Mouse (Mus musculus) ES-Bruce4 (cell line): Measurements from ENCODE around the gene Nle1. TPM values are rescaled to one million over a fixed set of nuclear protein-coding genes. Genes with fewer than 3 reads are reported as not detected.

Experiments used
- H3K27ac ChIP-seq: 2 replicates; pipeline ENCODE4 v1.5.1; 2012; ENCODE audit warnings: low read length, inconsistent platforms; ENCODE audit not compliant: insufficient read depth
- H3K27me3 ChIP-seq: 2 replicates; pipeline ENCODE4 v1.6.1; 2012; ENCODE audit warnings: mild to moderate bottlenecking, low read length, inconsistent platforms; ENCODE audit not compliant: control insufficient read depth, poor library complexity, insufficient read depth, severe bottlenecking
- H3K36me3 ChIP-seq: 2 replicates; pipeline ENCODE4 v1.6.1; 2012; ENCODE audit warnings: inconsistent platforms, mild to moderate bottlenecking, low read length, moderate library complexity; ENCODE audit not compliant: control insufficient read depth, poor library complexity, insufficient read depth, severe bottlenecking
- H3K4me1 ChIP-seq: one replicate; pipeline ENCODE4 v1.8.1; 2011; ENCODE audit warnings: low read length; ENCODE audit not compliant: control insufficient read depth, insufficient read depth
- H3K4me3 ChIP-seq: 2 replicates; pipeline ENCODE4 v1.5.1; 2011; ENCODE audit warnings: low read depth, mild to moderate bottlenecking, low read length
- H3K9ac ChIP-seq: 2 replicates; pipeline ENCODE4 v1.6.1; 2012; ENCODE audit warnings: low read depth, mild to moderate bottlenecking, inconsistent platforms; ENCODE audit not compliant: poor library complexity, severe bottlenecking
- H3K9me3 ChIP-seq: replicated peaks from 2 replicates; pipeline ENCODE4 v1.6.1; 2012; ENCODE audit warnings: mild to moderate bottlenecking, low read length, inconsistent platforms; ENCODE audit not compliant: control insufficient read depth, poor library complexity, insufficient read depth, severe bottlenecking
- EP300 ChIP-seq: IDR thresholded peaks from 2 replicates; pipeline ENCODE4 v1.6.1; 2011; ENCODE audit warnings: low read depth, low read length; ENCODE audit not compliant: insufficient read depth
- POLR2A ChIP-seq: IDR thresholded peaks from one replicate; pipeline ENCODE4 v1.8.1; 2011; ENCODE audit warnings: low read length; ENCODE audit not compliant: insufficient read depth
- polyA plus RNA-seq: library from polyadenylated mRNA; stranded (reverse); fragments of >200 nt; gene quantifications from 2 replicates; pipeline ENCODE4 v1.2.4, GENCODE M21; 2011; ENCODE audit warnings: low read depth; ENCODE audit not compliant: missing spikeins, insufficient read depth, insufficient read length

Nle1 gene
- polyA plus RNA-seq, 1 experiment, result 32.3 TPM

- H3K36me3 ChIP-seq, result no peaks in the 10 kb centered on the region
Observed at GRCm38 (mm10) chr11:82852540-82852939, 55.7 kb downstream of the Nle1 start.

GRCm38 (mm10) chr11:82852115-82852514 is 56.1 kb downstream of the Nle1 start:
- H3K27me3 ChIP-seq, result no peaks in the 10 kb centered on the region
- no peak overlapping the region for H3K4me3 ChIP-seq
- H3K36me3 ChIP-seq, result no peaks in the 10 kb centered on the region
- H3K9ac ChIP-seq, result no peak overlapping the region
- TF ChIP-seq POLR2A, result no peak
- H3K9me3 ChIP-seq, result no peaks in the 10 kb centered on the region
- no peak overlapping the region for H3K27ac ChIP-seq
- peaks cover 5% of the 10 kb centered on the region for H3K4me1 ChIP-seq

More at GRCm38 (mm10) chr11:82852540-82852939, 55.7 kb downstream of the Nle1 start:
- H3K9ac ChIP-seq, result no peak overlapping the region
- TF ChIP-seq POLR2A (no peak), EP300 (no peak)
- no peaks in the 10 kb centered on the region for H3K9me3 ChIP-seq
- H3K4me3 ChIP-seq, result no peak overlapping the region
- H3K27me3 ChIP-seq, result no peaks in the 10 kb centered on the region
- no peak overlapping the region for H3K27ac ChIP-seq
- H3K4me1 ChIP-seq, result peaks cover 5% of the 10 kb centered on the region

Other genes starting within 250 kb of the Nle1 start
- gene Cct6b, start 144.1 kb downstream of the Nle1 start, polyA plus RNA-seq, result 1.1 and 1.6 TPM in 2 replicates
- 24.8 and 25.6 TPM in 2 replicates for gene Zfp830, start 144.1 kb downstream of the Nle1 start, polyA plus RNA-seq
- gene Lig3, start 127.3 kb downstream of the Nle1 start, polyA plus RNA-seq, result 56.3 and 64.7 TPM in 2 replicates
- 27.4 and 29.9 TPM in 2 replicates for gene Rffl, start 37.2 kb downstream of the Nle1 start, polyA plus RNA-seq
- 23.9 and 25.8 TPM in 2 replicates for gene Rad51d, start 17.8 kb downstream of the Nle1 start, polyA plus RNA-seq
- gene Fndc8, start 16.3 kb downstream of the Nle1 start, polyA plus RNA-seq, result not detected in 2 replicates
- gene Unc45b, start 2.1 kb upstream of the Nle1 start, polyA plus RNA-seq, result 3.3 and 3.5 TPM in 2 replicates
- gene Slfn5, start 42.9 kb upstream of the Nle1 start, polyA plus RNA-seq, result 3.7 and 4.2 TPM in 2 replicates
- gene Slfn9, start 83.4 kb upstream of the Nle1 start, polyA plus RNA-seq, result 4.0 and 5.4 TPM in 2 replicates
- gene Slfn8, start 112.4 kb upstream of the Nle1 start, polyA plus RNA-seq, result not detected in 2 replicates
- 0.62 TPM in 1 of 2 replicates, not detected in the other for gene Slfn2, start 156.7 kb upstream of the Nle1 start, polyA plus RNA-seq
- gene Slfn1, start 208.4 kb upstream of the Nle1 start, polyA plus RNA-seq, result not detected in 2 replicates